Mouse (Mus musculus) megakaryocyte, embryonic 14.5 days (primary cell): ENCODE measurements around the gene 7530416G11Rik. TPM values are rescaled to one million over a fixed set of nuclear protein-coding genes. Genes with fewer than 3 reads are reported as not detected.

Experiments used
- H3K27me3 ChIP-seq: replicated peaks from 2 replicates; pipeline ENCODE3; 2012; ENCODE audit warnings: inconsistent platforms
- H3K36me3 ChIP-seq: replicated peaks from 2 replicates; pipeline ENCODE3; 2012; ENCODE audit warnings: low read length, inconsistent platforms, mixed read lengths
- H3K4me1 ChIP-seq: 2 replicates; pipeline ENCODE4 v1.6.1; 2012; ENCODE audit warnings: inconsistent platforms
- H3K4me3 ChIP-seq: replicated peaks from 2 replicates; pipeline ENCODE3; 2012; ENCODE audit warnings: moderate library complexity, mild to moderate bottlenecking, inconsistent platforms
- H3K9me3 ChIP-seq: 2 replicates; pipeline ENCODE4 v1.6.1; 2012; ENCODE audit warnings: inconsistent platforms
- FLI1 ChIP-seq: IDR thresholded peaks from 2 replicates; pipeline ENCODE4 v1.6.1; 2012; ENCODE audit warnings: low read length, inconsistent platforms, mixed read lengths
- GATA1 ChIP-seq: IDR thresholded peaks from 3 replicates; pipeline ENCODE4 v1.6.1; 2012; ENCODE audit warnings: mixed read lengths, low read length, inconsistent platforms, borderline replicate concordance
- polyA plus RNA-seq: library from polyadenylated mRNA; stranded (reverse); fragments of >175 nt; gene quantifications from 2 replicates; pipeline ENCODE4 v1.2.3, GENCODE M21; 2012; ENCODE audit warnings: low replicate concordance; ENCODE audit not compliant: insufficient read depth

7530416G11Rik gene
- polyA plus RNA-seq, 1 experiment = not detected

- no peaks in the 10 kb centered on the region for H3K9me3 ChIP-seq
- no peaks in the 10 kb centered on the region for H3K36me3 ChIP-seq
- no peak overlapping the region for H3K4me3 ChIP-seq
- TF ChIP-seq GATA1 (no peak), FLI1 (no peak)
- peaks cover 10% of the 10 kb centered on the region for H3K4me1 ChIP-seq
- peaks cover 82% of the 10 kb centered on the region for H3K27me3 ChIP-seq
Observed at GRCm38 (mm10) chr15:85523173-85523991, 20.4 kb upstream of the 7530416G11Rik start.

- no peaks in the 10 kb centered on the region for H3K9me3 ChIP-seq
- no peak overlapping the region for H3K4me3 ChIP-seq
- H3K27me3 ChIP-seq = peaks cover 66% of the 10 kb centered on the region
- H3K36me3 ChIP-seq = no peaks in the 10 kb centered on the region
- no peak for TF ChIP-seq FLI1
- no peak for TF ChIP-seq GATA1
- H3K4me1 ChIP-seq = peaks cover 14% of the 10 kb centered on the region
Observed at GRCm38 (mm10) chr15:85519438-85519837, 16.4 kb upstream of the 7530416G11Rik start.

GRCm38 (mm10) chr15:85507370-85508014 lies 4.5 kb upstream of the 7530416G11Rik start:
- TF ChIP-seq GATA1 = no peak
- no peak for TF ChIP-seq FLI1
- Histone ChIP-seq H3K4me1 (peaks cover 4% of the 10 kb centered on the region), H3K9me3 (no peaks in the 10 kb centered on the region), H3K4me3 (no peak overlapping the region), H3K36me3 (no peaks in the 10 kb centered on the region), H3K27me3 (peaks cover 58% of the 10 kb centered on the region)

GRCm38 (mm10) chr15:85506680-85507079 lies 3.7 kb upstream of the 7530416G11Rik start:
- no peaks in the 10 kb centered on the region for H3K36me3 ChIP-seq

GRCm38 (mm10) chr15:85505118-85505925 lies 2.3 kb upstream of the 7530416G11Rik start:
- peaks cover 63% of the 10 kb centered on the region for H3K27me3 ChIP-seq
- H3K4me1 ChIP-seq = peaks cover 5% of the 10 kb centered on the region

More at GRCm38 (mm10) chr15:85506680-85507079, 3.7 kb upstream of the 7530416G11Rik start:
- no peaks in the 10 kb centered on the region for H3K9me3 ChIP-seq
- H3K27me3 ChIP-seq = peaks cover 57% of the 10 kb centered on the region
- TF ChIP-seq GATA1 (no peak), FLI1 (no peak)
- H3K4me1 ChIP-seq = peaks cover 5% of the 10 kb centered on the region
- no peak overlapping the region for H3K4me3 ChIP-seq

GRCm38 (mm10) chr15:85500267-85500666 lies 2.8 kb downstream of the 7530416G11Rik start:
- H3K36me3 ChIP-seq = no peaks in the 10 kb centered on the region
- H3K4me3 ChIP-seq = no peak overlapping the region
- H3K9me3 ChIP-seq = no peaks in the 10 kb centered on the region
- TF ChIP-seq FLI1 = no peak
- TF ChIP-seq GATA1 = no peak
- peaks cover 5% of the 10 kb centered on the region for H3K4me1 ChIP-seq
- H3K27me3 ChIP-seq = peaks cover 76% of the 10 kb centered on the region

More at GRCm38 (mm10) chr15:85505118-85505925, 2.3 kb upstream of the 7530416G11Rik start:
- TF ChIP-seq FLI1 (no peak), GATA1 (no peak)
- Histone ChIP-seq H3K9me3 (no peaks in the 10 kb centered on the region), H3K36me3 (no peaks in the 10 kb centered on the region), H3K4me3 (no peak overlapping the region)

- H3K27me3 ChIP-seq = peaks cover 80% of the 10 kb centered on the region
- H3K4me1 ChIP-seq = peaks cover 5% of the 10 kb centered on the region
- no peak for TF ChIP-seq GATA1
- TF ChIP-seq FLI1 = no peak
- no peaks in the 10 kb centered on the region for H3K36me3 ChIP-seq
- H3K9me3 ChIP-seq = no peaks in the 10 kb centered on the region
- no peak overlapping the region for H3K4me3 ChIP-seq
Observed at GRCm38 (mm10) chr15:85497981-85498475, 5.0 kb downstream of the 7530416G11Rik start.

- Histone ChIP-seq H3K36me3 (no peaks in the 10 kb centered on the region), H3K4me3 (no peak overlapping the region), H3K4me1 (peaks cover 2% of the 10 kb centered on the region), H3K27me3 (peaks cover 81% of the 10 kb centered on the region), H3K9me3 (no peaks in the 10 kb centered on the region)
- TF ChIP-seq FLI1 (no peak), GATA1 (no peak)
Observed at GRCm38 (mm10) chr15:85497548-85497947, 5.5 kb downstream of the 7530416G11Rik start.

- no peak overlapping the region for H3K4me3 ChIP-seq
- H3K9me3 ChIP-seq = no peaks in the 10 kb centered on the region
- H3K4me1 ChIP-seq = no peaks in the 10 kb centered on the region; the same call in 1 of the 2 replicates
- H3K27me3 ChIP-seq = peaks cover 87% of the 10 kb centered on the region
- TF ChIP-seq FLI1 (no peak), GATA1 (no peak)
- no peaks in the 10 kb centered on the region for H3K36me3 ChIP-seq
Observed at GRCm38 (mm10) chr15:85494163-85494621, 8.8 kb downstream of the 7530416G11Rik start.
